Mouse (Mus musculus) neural tube, embryonic 13.5 days (tissue): ENCODE measurements at regions not wholly inside any gene's neighbourhood (a gene's known extent, or its start where the extent isn't known, plus 50 kb on each side); places are given as distances from the start of the nearest gene placed in this dataset.

Source experiments
- ATAC-seq: fragments of 200-750 bp; cut with Nextera tagmentation; 2 replicates; pipeline ENCODE4 v1.8.0; 2017; ENCODE audit warnings: low read depth, mild to moderate bottlenecking, moderate TSS enrichment, moderate library complexity
- H3K27ac ChIP-seq: fragments of 300-500 bp; sonication (generic); replicated peaks from 2 replicates; pipeline ENCODE4 v1.5.1; 2015; ENCODE audit warnings: moderate library complexity, mild to moderate bottlenecking, inconsistent platforms
- H3K27me3 ChIP-seq: fragments of 300-500 bp; sonication (generic); 2 replicates; pipeline ENCODE4 v1.6.1; 2015; ENCODE audit warnings: mild to moderate bottlenecking, inconsistent platforms
- H3K36me3 ChIP-seq: fragments of 300-500 bp; sonication (generic); 2 replicates; pipeline ENCODE4 v1.6.1; 2015; ENCODE audit warnings: mild to moderate bottlenecking, inconsistent platforms
- H3K4me1 ChIP-seq: fragments of 300-500 bp; sonication (generic); replicated peaks from 2 replicates; pipeline ENCODE4 v1.6.1; 2015; ENCODE audit warnings: inconsistent platforms
- H3K4me2 ChIP-seq: fragments of 300-500 bp; sonication (generic); 2 replicates; pipeline ENCODE4 v1.6.1; 2015; ENCODE audit warnings: inconsistent platforms, mild to moderate bottlenecking, moderate library complexity
- H3K4me3 ChIP-seq: fragments of 300-500 bp; sonication (generic); 2 replicates; pipeline ENCODE4 v1.5.1; 2015; ENCODE audit warnings: mild to moderate bottlenecking, inconsistent platforms
- H3K9ac ChIP-seq: fragments of 300-500 bp; sonication (generic); 2 replicates; pipeline ENCODE4 v1.6.1; 2015; ENCODE audit warnings: moderate library complexity, mild to moderate bottlenecking, inconsistent platforms
- H3K9me3 ChIP-seq: fragments of 300-500 bp; sonication (generic); 2 replicates; pipeline ENCODE4 v1.6.1; 2016; ENCODE audit warnings: inconsistent platforms
- WGBS: fragments of 180-500 bp; shearing (Covaris S2); methylation state at CpG from one replicate; pipeline ENCODE4 v1.1.7; 2015; 5-methylcytosine and 5-hydroxymethylcytosine counted together

DNA sequence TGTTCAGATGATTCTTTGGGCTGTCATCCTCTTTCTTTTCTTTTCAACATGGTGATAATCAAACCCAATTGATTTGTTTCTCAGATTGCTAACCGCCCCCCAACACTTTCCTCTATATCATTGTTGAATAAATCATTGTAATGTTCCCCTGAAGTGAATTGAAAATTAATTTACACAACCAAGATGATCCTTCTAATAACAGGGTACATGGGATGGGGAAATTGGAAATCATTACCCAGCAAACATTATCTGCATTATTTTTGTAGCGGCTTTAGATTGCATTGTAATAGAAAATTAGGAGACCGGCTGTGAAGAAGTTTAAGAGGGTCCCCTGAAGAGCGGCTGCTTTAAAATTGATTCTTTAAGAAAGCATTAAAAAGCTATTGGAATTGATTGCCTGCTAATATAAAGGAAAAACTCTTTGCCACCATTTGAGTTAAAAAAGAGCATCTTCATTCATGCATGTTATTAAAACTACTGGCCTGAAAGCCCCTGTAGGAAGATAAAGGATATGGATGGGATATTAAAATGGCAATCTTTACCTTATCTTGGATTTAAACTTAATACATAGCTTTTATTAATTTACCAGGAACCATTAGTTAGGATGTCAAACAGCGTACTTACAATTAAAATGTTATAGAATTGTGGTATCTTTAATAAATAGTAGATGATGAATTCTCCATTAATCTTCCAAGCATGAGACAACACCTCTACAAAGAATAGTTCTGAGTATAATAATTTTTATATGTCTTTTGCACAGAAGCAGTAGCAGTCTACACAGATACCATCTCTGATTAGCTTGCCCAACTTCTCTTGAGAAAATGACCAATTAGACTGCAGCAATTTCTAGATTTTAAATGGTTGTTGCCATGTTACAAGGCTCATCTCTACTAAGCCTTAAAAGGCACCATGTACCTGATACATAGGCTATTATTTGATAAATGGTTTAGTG lies 127.0 kb upstream of the Hs3st5 start:
- Histone ChIP-seq H3K36me3 (no peaks in the 10 kb centered on the region), H3K9ac (no peak overlapping the region), H3K9me3 (no peaks in the 10 kb centered on the region), H3K4me1 (no peaks in the 10 kb centered on the region), H3K4me3 (no peak overlapping the region), H3K27ac (0 out of 2 replicates have a peak overlapping the region, but pooled peaks have one; percentile 42), H3K27me3 (no peaks in the 10 kb centered on the region), H3K4me2 (no peak overlapping the region)
- WGBS = 60% methylated on average over 5 of the region's 5 CpGs
- ATAC-seq = peak; percentile 80

DNA sequence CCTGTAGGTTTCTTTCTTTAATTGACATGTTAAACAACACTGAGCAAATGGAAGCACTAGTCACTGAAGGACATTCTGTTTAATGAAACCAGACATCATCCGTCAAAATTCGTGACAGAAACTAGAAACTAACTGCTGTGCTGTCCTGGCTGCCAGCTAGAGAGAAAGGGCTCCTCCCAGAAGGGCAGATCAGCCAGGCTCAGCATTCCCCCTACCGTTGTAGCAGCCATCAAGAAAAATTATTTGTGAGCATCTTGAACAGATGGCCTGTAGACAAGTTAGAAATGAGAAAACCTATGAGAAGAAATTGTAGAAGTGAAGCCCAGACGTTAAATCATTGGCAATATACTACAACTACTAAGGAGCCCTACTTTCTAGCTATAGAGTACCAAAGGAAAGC lies 123.3 kb upstream of the Hs3st5 start:
- Histone ChIP-seq H3K9ac (no peak overlapping the region), H3K36me3 (no peaks in the 10 kb centered on the region), H3K9me3 (no peaks in the 10 kb centered on the region), H3K27me3 (no peaks in the 10 kb centered on the region), H3K4me1 (no peaks in the 10 kb centered on the region), H3K4me3 (no peak overlapping the region), H3K4me2 (no peak overlapping the region), H3K27ac (no peak overlapping the region)
- 79% methylated on average over 4 of the region's 4 CpGs for WGBS
- no peak for ATAC-seq

DNA sequence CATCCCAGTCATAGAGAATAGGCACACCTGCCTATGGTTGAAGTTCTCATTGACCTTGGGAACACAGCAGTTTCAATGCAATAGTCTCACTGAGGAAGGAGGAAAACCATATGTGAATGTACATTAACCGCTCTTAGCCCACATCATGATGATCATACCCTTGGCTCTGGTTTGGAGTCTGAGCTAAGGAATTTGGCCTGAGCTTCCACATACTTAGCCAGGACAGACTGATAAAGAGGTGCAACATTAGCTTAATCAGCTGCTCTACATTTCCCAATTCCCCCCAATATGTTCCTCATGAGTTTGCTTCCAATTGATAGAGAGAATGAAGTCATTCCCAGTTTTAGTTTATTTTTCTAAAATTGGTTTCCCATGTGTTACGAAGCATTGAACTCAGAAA lies 116.6 kb upstream of the Hs3st5 start:
- WGBS = 92% methylated on average over 2 of the region's 2 CpGs

DNA sequence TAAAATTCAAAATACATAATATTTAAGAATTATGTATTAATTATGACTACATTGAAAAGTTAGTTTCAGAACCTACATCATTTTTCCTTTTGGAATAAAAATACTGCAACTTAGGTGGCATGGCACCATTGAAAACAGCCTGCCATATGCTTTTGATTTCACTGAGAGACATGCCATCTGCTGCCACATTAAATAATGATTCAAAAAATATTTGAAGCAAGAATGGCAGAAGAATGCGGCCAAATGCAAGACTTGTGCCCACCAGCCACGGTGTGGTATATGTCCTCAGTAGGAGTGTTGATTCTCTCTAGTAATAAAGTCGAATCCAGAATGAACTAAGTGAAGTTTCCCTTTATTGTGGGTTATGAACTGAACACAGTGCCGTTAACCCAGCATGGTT lies 113.0 kb upstream of the Hs3st5 start:
- WGBS = 81% methylated on average over 4 of the region's 4 CpGs
- no peak overlapping the region for H3K4me2 ChIP-seq
- H3K4me3 ChIP-seq = no peak overlapping the region
- H3K36me3 ChIP-seq = no peaks in the 10 kb centered on the region
- H3K9ac ChIP-seq = no peak overlapping the region
- ATAC-seq = no peak
- no peaks in the 10 kb centered on the region for H3K9me3 ChIP-seq
- no peaks in the 10 kb centered on the region for H3K4me1 ChIP-seq
- no peak overlapping the region for H3K27ac ChIP-seq
- no peaks in the 10 kb centered on the region for H3K27me3 ChIP-seq

More for the DNA sequence above, 116.6 kb upstream of the Hs3st5 start:
- Histone ChIP-seq H3K9me3 (no peaks in the 10 kb centered on the region), H3K9ac (no peak overlapping the region), H3K36me3 (no peaks in the 10 kb centered on the region), H3K4me1 (no peaks in the 10 kb centered on the region), H3K4me2 (no peak overlapping the region), H3K27ac (no peak overlapping the region), H3K27me3 (no peaks in the 10 kb centered on the region), H3K4me3 (no peak overlapping the region)
- ATAC-seq = no peak

DNA sequence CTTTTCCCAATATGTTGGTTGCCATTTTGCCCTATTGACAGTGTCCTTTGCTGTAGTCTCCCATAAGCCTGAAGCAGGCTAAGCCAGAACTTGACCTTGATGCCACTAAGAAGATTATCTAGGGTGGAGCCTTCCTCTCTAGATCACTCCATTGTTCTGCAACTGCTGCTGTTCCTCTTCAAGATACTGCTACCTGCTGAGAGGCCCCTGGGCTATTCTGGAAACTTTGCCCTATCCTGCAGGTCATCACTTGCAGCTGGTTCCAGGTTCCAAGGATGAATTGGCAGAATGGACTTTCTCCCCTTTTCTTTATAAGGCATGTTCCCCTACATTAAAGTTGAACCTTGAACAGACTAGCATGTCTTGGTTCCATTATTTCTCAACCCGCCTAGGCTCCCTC lies 110.0 kb upstream of the Hs3st5 start:
- no peak for ATAC-seq
- H3K9ac ChIP-seq = no peak overlapping the region
- no peaks in the 10 kb centered on the region for H3K4me1 ChIP-seq
- H3K27ac ChIP-seq = no peak overlapping the region
- H3K27me3 ChIP-seq = no peaks in the 10 kb centered on the region
- H3K4me2 ChIP-seq = no peak overlapping the region
- H3K4me3 ChIP-seq = no peak overlapping the region
- H3K36me3 ChIP-seq = no peaks in the 10 kb centered on the region
- H3K9me3 ChIP-seq = no peaks in the 10 kb centered on the region
- WGBS = 89% methylated on average over 1 of the region's 1 CpGs

DNA sequence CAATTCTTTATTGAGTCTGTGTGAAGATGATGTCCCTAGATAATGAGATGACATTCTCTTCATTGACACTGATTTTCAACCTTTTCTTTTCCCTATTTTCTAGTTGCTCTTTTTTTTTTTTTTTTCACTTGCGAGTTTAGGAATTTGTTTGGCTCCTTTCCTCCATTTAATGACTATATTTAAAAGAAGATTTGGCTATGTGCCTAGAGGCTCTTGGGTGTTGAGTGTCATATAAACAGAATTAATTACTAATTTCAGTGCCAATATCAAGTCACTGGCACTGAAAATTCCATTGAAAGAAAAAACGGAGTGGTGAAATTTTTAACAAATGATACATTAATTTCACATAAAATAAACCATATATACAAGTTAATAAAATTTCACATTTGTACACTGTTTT lies 98.6 kb upstream of the Hs3st5 start:
- no peaks in the 10 kb centered on the region for H3K36me3 ChIP-seq
- H3K9me3 ChIP-seq = no peaks in the 10 kb centered on the region
- no peaks in the 10 kb centered on the region for H3K27me3 ChIP-seq
- H3K4me3 ChIP-seq = no peak overlapping the region
- H3K9ac ChIP-seq = no peak overlapping the region
- no peak overlapping the region for H3K4me2 ChIP-seq
- WGBS = 73% methylated on average over 2 of the region's 2 CpGs
- no peaks in the 10 kb centered on the region for H3K4me1 ChIP-seq
- ATAC-seq = no peak
- no peak overlapping the region for H3K27ac ChIP-seq

DNA sequence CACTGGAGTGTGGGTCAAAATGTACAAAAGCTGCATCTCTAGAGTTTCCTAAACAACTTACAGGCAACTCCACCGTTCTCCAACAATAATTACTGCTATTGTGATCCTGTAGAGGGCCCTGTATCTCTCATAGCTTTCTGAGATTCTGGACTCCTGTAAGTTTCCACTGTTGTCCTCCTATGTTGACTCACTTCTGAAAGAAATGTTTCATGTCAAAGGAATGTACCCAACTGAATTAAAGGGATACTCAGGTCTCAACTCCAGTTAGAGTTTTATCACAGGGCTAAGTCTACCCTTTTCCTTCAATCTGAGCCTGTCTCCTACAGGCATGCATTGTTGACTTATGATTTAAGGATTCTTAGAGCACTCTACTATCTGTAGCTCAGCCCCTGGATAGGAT lies 75.3 kb upstream of the Hs3st5 start:
- WGBS = 83% methylated on average over 1 of the region's 1 CpGs
- H3K9me3 ChIP-seq = no peaks in the 10 kb centered on the region
- no peaks in the 10 kb centered on the region for H3K27me3 ChIP-seq
- H3K27ac ChIP-seq = no peak overlapping the region
- no peak overlapping the region for H3K9ac ChIP-seq
- no peaks in the 10 kb centered on the region for H3K4me1 ChIP-seq
- no peak for ATAC-seq
- H3K4me3 ChIP-seq = no peak overlapping the region
- no peak overlapping the region for H3K4me2 ChIP-seq
- H3K36me3 ChIP-seq = no peaks in the 10 kb centered on the region

DNA sequence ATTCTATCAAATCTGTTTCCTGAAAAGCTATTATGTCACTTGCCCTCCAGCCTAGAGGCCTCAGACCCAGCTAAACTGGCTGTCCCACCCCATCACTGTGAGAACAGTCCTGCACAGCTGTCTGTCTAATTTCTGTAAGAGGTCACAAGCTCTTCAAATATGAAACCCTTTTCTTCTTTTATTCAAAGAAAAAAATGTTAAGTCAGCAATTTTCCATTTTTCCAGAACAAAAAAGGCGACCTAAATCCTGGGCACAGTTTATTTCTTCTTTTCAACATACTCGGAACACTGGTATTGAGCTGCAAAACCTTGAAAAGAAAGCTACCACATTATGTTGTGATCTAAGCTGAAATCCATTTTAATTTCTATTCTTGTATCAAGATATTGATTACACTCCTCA lies 69.2 kb upstream of the Hs3st5 start:
- Histone ChIP-seq H3K9me3 (no peaks in the 10 kb centered on the region), H3K4me2 (no peak overlapping the region), H3K9ac (no peak overlapping the region), H3K4me3 (no peak overlapping the region), H3K4me1 (no peaks in the 10 kb centered on the region), H3K36me3 (no peaks in the 10 kb centered on the region), H3K27me3 (no peaks in the 10 kb centered on the region), H3K27ac (no peak overlapping the region)
- WGBS = 85% methylated on average over 2 of the region's 2 CpGs
- ATAC-seq = no peak
